Mouse (Mus musculus): ENCODE measurements around the gene Zranb3.

DNA sequence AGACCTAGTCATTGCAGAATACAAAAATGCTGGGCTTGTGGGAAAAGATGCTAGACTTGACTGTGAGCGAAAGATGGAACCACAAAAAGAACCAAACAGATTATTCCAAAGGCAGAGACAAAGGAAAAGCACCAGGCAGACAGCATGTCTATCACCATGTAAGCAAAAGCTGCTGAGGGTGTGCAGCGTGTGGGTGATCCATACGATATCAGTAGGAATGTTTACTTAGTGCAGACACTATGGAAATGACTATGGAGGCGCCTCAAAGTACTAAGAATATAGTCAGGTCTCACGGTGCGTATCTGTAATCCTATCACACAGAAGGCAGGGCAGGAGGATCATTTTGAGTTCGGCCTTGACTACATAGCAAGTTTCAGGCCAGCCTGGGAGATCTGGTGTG lies 21.0 kb downstream of the Zranb3 start:
- TF ChIP-seq CTCF (IDR thresholded peaks at IDR 0.05; ENCODE audit: low read depth, low read length) (no peak), POLR2A (IDR thresholded peaks at IDR 0.05; ENCODE audit: extremely low read depth, insufficient read depth, low read length) (no peak)
